Mouse (Mus musculus) embryonic facial prominence, embryonic 13.5 days (tissue): Measurements from ENCODE around the gene Add1. TPM values are rescaled to one million over a fixed set of nuclear protein-coding genes. Genes with fewer than 3 reads are reported as not detected.

Source experiments
- ATAC-seq: fragments of 200-750 bp; cut with Nextera tagmentation; 2 replicates; pipeline ENCODE4 v1.8.0; 2017; ENCODE audit warnings: low read depth; ENCODE audit not compliant: insufficient number of reproducible peaks, insufficient read depth, low FRiP score, low TSS enrichment
- H3K27ac ChIP-seq: fragments of 300-500 bp; sonication (generic); 2 replicates; pipeline ENCODE4 v1.5.1; 2015; ENCODE audit warnings: moderate library complexity, mild to moderate bottlenecking, inconsistent platforms
- H3K27me3 ChIP-seq: fragments of 300-500 bp; sonication (generic); 2 replicates; pipeline ENCODE4 v1.6.1; 2015; ENCODE audit warnings: mild to moderate bottlenecking, inconsistent platforms
- H3K36me3 ChIP-seq: fragments of 300-500 bp; sonication (generic); 2 replicates; pipeline ENCODE4 v1.6.1; 2015; ENCODE audit warnings: mild to moderate bottlenecking, inconsistent platforms
- H3K4me1 ChIP-seq: fragments of 300-500 bp; sonication (generic); 2 replicates; pipeline ENCODE4 v1.6.1; 2015; ENCODE audit warnings: inconsistent platforms
- H3K4me2 ChIP-seq: fragments of 300-500 bp; sonication (generic); 2 replicates; pipeline ENCODE4 v1.6.1; 2015; ENCODE audit warnings: moderate library complexity, mild to moderate bottlenecking, inconsistent platforms
- H3K4me3 ChIP-seq: fragments of 300-500 bp; sonication (generic); 2 replicates; pipeline ENCODE4 v1.5.1; 2015; ENCODE audit warnings: mild to moderate bottlenecking, inconsistent platforms
- H3K9ac ChIP-seq: fragments of 300-500 bp; sonication (generic); 2 replicates; pipeline ENCODE4 v1.6.1; 2015; ENCODE audit warnings: mild to moderate bottlenecking, inconsistent platforms
- H3K9me3 ChIP-seq: fragments of 300-500 bp; sonication (generic); 2 replicates; pipeline ENCODE4 v1.6.1; 2016; ENCODE audit warnings: inconsistent platforms
- WGBS: fragments of 180-500 bp; shearing (Covaris S2); methylation state at CpG from one replicate; pipeline ENCODE4 v1.1.7; 2015; ENCODE audit warnings: mixed read lengths; 5-methylcytosine and 5-hydroxymethylcytosine counted together
- polyA plus RNA-seq: library from polyadenylated mRNA; unstranded; fragments of >200 nt; fragmentation: Nextera tagmentation; extraction: Ambion mirVana; gene quantifications from 2 replicates; pipeline ENCODE4 v1.2.1, GENCODE M21; 2015

Add1 gene
- polyA plus RNA-seq, 1 experiment from 2014 or later: 196 TPM

DNA sequence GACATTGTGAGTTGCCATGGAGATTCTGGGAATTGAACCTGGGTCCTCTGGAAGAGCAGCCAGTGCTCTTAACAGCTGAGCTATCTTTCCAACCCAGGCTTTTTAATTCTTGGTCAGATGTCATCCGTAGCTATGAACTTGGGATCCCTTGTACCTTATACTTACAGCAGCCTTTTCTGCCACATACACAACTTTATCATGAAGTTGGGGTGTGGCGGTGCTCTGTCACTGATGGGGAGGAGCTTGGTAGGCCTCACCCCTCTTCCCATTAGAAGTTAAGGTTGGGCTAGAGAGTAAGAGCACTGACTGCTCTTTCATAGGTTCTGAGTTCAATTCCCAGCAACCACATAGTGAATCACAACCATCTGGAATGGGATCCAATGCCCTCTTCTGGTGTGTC is 59.5 kb downstream of the Add1 start:
- no peak overlapping the region for H3K4me3 ChIP-seq
- no peak overlapping the region for H3K27ac ChIP-seq
- H3K9ac ChIP-seq: no peak overlapping the region
- no peak for ATAC-seq
- no peaks in the 10 kb centered on the region for H3K27me3 ChIP-seq
- no peak overlapping the region for H3K4me2 ChIP-seq
- 83% methylated on average over 2 of the region's 2 CpGs for WGBS
- H3K36me3 ChIP-seq: peaks cover 82% of the 10 kb centered on the region
- no peaks in the 10 kb centered on the region for H3K9me3 ChIP-seq
- H3K4me1 ChIP-seq: peaks cover 27% of the 10 kb centered on the region

DNA sequence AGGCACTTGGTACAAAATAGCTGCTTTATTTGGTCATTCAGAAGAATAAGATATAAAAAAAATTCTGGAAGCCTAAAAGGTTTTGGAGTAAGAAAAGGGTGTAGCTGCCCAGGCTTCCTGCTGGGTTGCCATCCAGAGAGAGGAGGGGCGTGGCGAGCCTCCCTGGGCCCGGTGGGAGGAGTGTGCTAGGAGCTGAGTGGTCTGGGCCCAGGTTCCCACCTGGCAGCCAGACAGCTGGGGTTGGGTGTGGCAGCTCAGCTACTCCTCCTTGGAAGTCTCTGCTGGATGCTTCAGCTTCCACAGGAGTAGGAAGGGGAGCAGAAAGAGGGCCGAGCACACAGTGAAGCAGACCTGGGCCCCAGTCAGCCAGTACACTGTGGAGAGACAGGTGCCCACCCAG is 60.2 kb downstream of the Add1 start:
- H3K4me1 ChIP-seq: peaks cover 27% of the 10 kb centered on the region
- no peak overlapping the region for H3K4me2 ChIP-seq
- H3K4me3 ChIP-seq: no peak overlapping the region
- H3K36me3 ChIP-seq: peaks cover 82% of the 10 kb centered on the region
- ATAC-seq: no peak
- no peaks in the 10 kb centered on the region for H3K9me3 ChIP-seq
- no peaks in the 10 kb centered on the region for H3K27me3 ChIP-seq
- whole genome bisulfite sequencing: 82% methylated on average over 4 of the region's 4 CpGs
- H3K9ac ChIP-seq: no peak overlapping the region
- H3K27ac ChIP-seq: no peak overlapping the region

DNA sequence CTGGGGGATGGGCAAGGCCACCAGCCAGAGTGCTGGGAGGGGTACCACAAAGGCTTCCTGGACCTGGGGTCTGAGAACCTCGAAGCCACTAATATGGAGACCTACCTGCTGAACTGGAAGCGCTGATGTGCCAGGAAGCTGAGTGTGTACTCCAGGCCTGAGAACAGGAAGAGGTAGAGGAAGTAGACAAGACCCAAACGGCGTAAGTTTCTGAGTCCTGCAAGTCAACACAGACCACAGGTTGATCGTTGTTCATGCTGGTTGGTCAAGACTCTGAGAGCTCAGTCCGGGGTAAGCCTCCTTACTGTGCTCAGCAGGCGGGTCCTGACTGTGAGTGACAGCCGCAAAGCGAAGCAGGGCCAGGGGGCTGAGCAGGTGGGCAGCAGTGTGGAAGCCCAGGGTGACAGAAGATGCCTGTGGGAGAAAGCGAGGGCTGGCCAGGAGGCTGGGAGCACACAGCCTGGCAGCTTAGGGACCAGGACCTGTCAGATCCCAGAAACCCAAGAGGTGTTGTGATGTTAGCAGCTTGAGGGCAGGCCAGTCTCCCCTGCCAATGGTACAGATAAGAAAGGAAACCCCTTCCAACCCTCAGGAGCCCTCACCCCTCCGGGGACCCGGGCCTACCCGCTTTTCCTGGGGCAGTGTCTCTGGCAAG is 61.4 kb downstream of the Add1 start:
- 91% methylated on average over 13 of the region's 13 CpGs for WGBS
- Histone ChIP-seq H3K4me2 (no peak overlapping the region), H3K9me3 (no peaks in the 10 kb centered on the region), H3K36me3 (peaks cover 82% of the 10 kb centered on the region), H3K27me3 (no peaks in the 10 kb centered on the region), H3K9ac (peak overlapping the region; percentile 83), H3K4me1 (peaks cover 27% of the 10 kb centered on the region), H3K4me3 (peak overlapping the region; percentile 58; the same call in 1 of the 2 replicates), H3K27ac (no peak overlapping the region)
- no peak for ATAC-seq

- Histone ChIP-seq H3K4me2 (peak overlapping the region; percentile 81), H3K9me3 (no peaks in the 10 kb centered on the region), H3K27ac (peak overlapping the region; percentile 93), H3K4me1 (peaks cover 27% of the 10 kb centered on the region), H3K9ac (peak overlapping the region; percentile 83), H3K27me3 (no peaks in the 10 kb centered on the region), H3K36me3 (peaks cover 82% of the 10 kb centered on the region), H3K4me3 (peak overlapping the region; percentile 58)
- 56% methylated on average over 10 of the region's 10 CpGs for WGBS
- no peak for ATAC-seq
These were observed 62.3 kb downstream of the Add1 start for GRCm38 (mm10) chr5:34635665-34636192.

DNA sequence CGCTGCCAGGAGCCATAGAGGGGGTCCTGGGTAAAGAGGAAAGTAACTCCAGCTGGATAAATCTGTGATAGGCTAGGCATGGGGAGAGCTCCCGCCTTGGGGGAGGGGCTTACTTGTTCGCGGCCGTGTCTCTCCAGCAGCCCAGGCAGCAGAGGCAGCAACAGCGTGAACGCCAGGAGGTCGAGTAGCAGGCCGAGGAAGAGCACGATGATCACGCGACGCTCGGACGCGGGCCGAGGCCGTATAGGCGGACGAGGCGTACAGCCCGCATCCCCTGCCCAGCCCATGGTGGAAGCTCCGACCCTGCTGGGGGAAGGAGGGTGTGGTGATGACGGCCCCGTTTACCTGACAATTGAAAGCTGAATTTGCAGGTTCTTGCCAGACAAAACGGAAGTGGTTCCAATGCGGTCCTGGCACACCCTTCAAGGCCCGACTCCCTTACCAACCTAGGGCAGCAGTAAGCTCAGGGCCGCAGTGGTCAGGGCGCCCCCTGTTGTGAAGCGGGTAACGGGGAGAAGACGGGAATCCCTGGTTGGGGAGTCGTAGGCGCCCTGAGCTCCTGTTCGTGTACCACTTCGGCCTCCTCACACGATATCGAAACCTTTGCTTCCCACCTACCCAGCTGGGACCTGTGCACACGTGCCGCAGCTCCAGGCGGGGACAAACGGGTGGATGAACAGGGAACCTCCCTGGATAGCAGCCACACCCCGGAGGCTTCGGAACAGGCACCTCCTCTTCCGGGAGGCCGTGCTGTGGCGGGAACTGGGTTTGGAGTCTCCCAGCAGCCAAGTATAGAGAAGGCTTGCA is 63.2 kb downstream of the Add1 start, which contains the start of gene Mfsd10:
Gene Mfsd10 (minus strand): TSS at position 732 of the 807 bp plus-strand sequence.
- peaks cover 82% of the 10 kb centered on the region for H3K36me3 ChIP-seq
- peak within 1 kb of the TSS; percentile 93 for H3K27ac ChIP-seq
- peak within 1 kb of the TSS; percentile 58 for H3K4me3 ChIP-seq
- peak; percentile 87 for ATAC-seq
- peak within 1 kb of the TSS; percentile 81 for H3K4me2 ChIP-seq
- H3K9me3 ChIP-seq: no peaks in the 10 kb centered on the region
- H3K27me3 ChIP-seq: no peaks in the 10 kb centered on the region
- under 1% methylated on average over 48 of the region's 48 CpGs for WGBS
- H3K4me1 ChIP-seq: peaks cover 27% of the 10 kb centered on the region
- peak within 1 kb of the TSS; percentile 83 for H3K9ac ChIP-seq

GRCm38 (mm10) chr5:34637591-34638156 is 64.2 kb downstream of the Add1 start:
- peak overlapping the region; percentile 58; the same call in 1 of the 2 replicates for H3K4me3 ChIP-seq
- H3K4me1 ChIP-seq: peaks cover 27% of the 10 kb centered on the region
- no peaks in the 10 kb centered on the region for H3K27me3 ChIP-seq
- 0 out of 2 replicates have a peak overlapping the region, but pooled peaks have one; percentile 93 for H3K27ac ChIP-seq
- 78% methylated on average over 7 of the region's 7 CpGs for WGBS
- H3K9ac ChIP-seq: peak overlapping the region; percentile 83
- H3K4me2 ChIP-seq: peak overlapping the region; percentile 81
- H3K36me3 ChIP-seq: peaks cover 76% of the 10 kb centered on the region
- no peak for ATAC-seq
- no peaks in the 10 kb centered on the region for H3K9me3 ChIP-seq

DNA sequence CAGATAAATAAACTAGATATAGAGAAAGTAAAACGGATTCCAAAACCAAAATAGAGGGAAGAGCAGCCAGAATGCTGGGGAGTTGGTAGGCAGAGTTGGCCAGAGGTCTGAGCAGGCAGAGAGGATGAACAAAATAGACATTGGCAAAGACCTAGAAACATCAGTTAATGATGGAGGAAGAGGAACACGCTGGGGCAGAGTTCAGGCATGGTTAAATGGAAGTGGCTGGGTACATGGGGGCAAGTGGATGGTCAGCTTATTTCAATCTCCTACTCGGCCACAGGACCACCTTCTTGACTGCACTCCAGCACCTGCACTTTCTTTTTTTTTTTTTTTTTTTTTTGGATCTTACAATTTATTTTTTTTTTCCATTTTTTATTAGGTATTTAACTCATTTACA is 68.5 kb downstream of the Add1 start:
- Histone ChIP-seq H3K4me1 (peaks cover 12% of the 10 kb centered on the region), H3K4me3 (no peak overlapping the region), H3K27me3 (no peaks in the 10 kb centered on the region), H3K36me3 (peaks cover 88% of the 10 kb centered on the region), H3K9me3 (no peaks in the 10 kb centered on the region), H3K4me2 (no peak overlapping the region), H3K9ac (no peak overlapping the region), H3K27ac (no peak overlapping the region)
- ATAC-seq: no peak
- 84% methylated on average over 3 of the region's 3 CpGs for WGBS

DNA sequence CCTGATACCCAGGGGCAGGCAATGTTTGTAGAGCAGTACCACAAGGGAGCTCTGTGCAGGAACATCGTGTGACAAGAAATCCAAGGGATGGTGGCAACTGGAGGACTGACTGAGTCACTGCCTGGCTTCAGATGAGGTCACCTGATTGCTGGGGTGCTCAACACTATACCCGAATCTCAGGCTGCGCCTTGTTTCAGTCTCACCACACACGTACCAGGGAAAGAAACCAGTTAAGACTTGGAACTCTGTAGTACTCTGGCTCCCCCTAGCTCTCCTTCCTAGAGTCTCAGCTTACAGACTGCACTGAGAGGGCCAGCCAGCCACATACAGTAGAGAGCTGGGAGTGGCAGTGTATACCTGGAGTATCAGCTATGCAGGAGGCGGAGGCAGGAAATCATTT is 69.5 kb downstream of the Add1 start:
- H3K27ac ChIP-seq: no peak overlapping the region
- no peaks in the 10 kb centered on the region for H3K9me3 ChIP-seq
- no peak overlapping the region for H3K4me2 ChIP-seq
- no peak overlapping the region for H3K4me3 ChIP-seq
- WGBS: 67% methylated on average over 5 of the region's 5 CpGs
- H3K27me3 ChIP-seq: no peaks in the 10 kb centered on the region
- ATAC-seq: peak; percentile 72
- H3K36me3 ChIP-seq: peaks cover 92% of the 10 kb centered on the region
- 0 out of 2 replicates have a peak, but pooled peaks cover 4% of the 10 kb centered on the region for H3K4me1 ChIP-seq
- no peak overlapping the region; the same call in 1 of the 2 replicates for H3K9ac ChIP-seq

GRCm38 (mm10) chr5:34647581-34647980 is 74.1 kb downstream of the Add1 start:
- ATAC-seq: no peak
- H3K27ac ChIP-seq: no peak overlapping the region
- no peaks in the 10 kb centered on the region for H3K27me3 ChIP-seq
- H3K4me3 ChIP-seq: no peak overlapping the region
- H3K9ac ChIP-seq: no peak overlapping the region
- 0 out of 2 replicates have a peak, but pooled peaks cover 4% of the 10 kb centered on the region for H3K4me1 ChIP-seq
- H3K36me3 ChIP-seq: peaks cover 98% of the 10 kb centered on the region
- no peak overlapping the region for H3K4me2 ChIP-seq
- WGBS: 44% methylated on average over 4 of the region's 4 CpGs
- no peaks in the 10 kb centered on the region for H3K9me3 ChIP-seq

- Histone ChIP-seq H3K27me3 (no peaks in the 10 kb centered on the region), H3K4me3 (no peak overlapping the region), H3K4me1 (no peaks in the 10 kb centered on the region), H3K27ac (no peak overlapping the region), H3K9ac (no peak overlapping the region), H3K9me3 (no peaks in the 10 kb centered on the region), H3K4me2 (no peak overlapping the region), H3K36me3 (peaks cover 93% of the 10 kb centered on the region)
- ATAC-seq: no peak
- 89% methylated on average over 5 of the region's 5 CpGs for WGBS
These were observed 79.5 kb downstream of the Add1 start for GRCm38 (mm10) chr5:34652961-34653360.

GRCm38 (mm10) chr5:34654881-34655280 is 81.4 kb downstream of the Add1 start:
- Histone ChIP-seq H3K27me3 (no peaks in the 10 kb centered on the region), H3K36me3 (peaks cover 77% of the 10 kb centered on the region), H3K9me3 (no peaks in the 10 kb centered on the region), H3K4me1 (peaks cover 9% of the 10 kb centered on the region), H3K9ac (no peak overlapping the region; the same call in 1 of the 2 replicates), H3K27ac (no peak overlapping the region), H3K4me3 (no peak overlapping the region), H3K4me2 (no peak overlapping the region)
- no peak for ATAC-seq
- 95% methylated on average over 9 of the region's 9 CpGs for WGBS
